Mouse (Mus musculus) embryonic fibroblast, embryonic 13.5 days (primary cell): Measurements from ENCODE around the gene Foxn1.

Experiments
- CTCF ChIP-seq: IDR thresholded peaks from 2 replicates; pipeline ENCODE4 v1.5.1; 2011; ENCODE audit warnings: mild to moderate bottlenecking, control low read depth, low read length, moderate library complexity, borderline replicate concordance; ENCODE audit not compliant: insufficient read depth
- POLR2A ChIP-seq: IDR thresholded peaks from 2 replicates; pipeline ENCODE4 v1.6.1; 2011; ENCODE audit warnings: low read depth, mild to moderate bottlenecking, control low read depth, low read length, moderate library complexity

GRCm38 (mm10) chr11:78318411-78318810, 67.9 kb downstream of the Foxn1 start:
- TF ChIP-seq CTCF (no peak), POLR2A (no peak)
